Mouse (Mus musculus) neural tube, embryonic 10.5 days (tissue): ENCODE results near the gene Gm10518.
"Not testable (repeated sequence)": the region's sequence is repeated elsewhere in the genome, so short reads cannot be mapped to it uniquely, and the experiment has no call there.

Experiments used
- DNase-seq: peaks from one replicate; pipeline ENCODE4 v3.0.0-alpha.2; 2017; ENCODE audit warnings: low spot score; ENCODE audit errors: extremely low spot score

The Gm10518 gene

GRCm38 (mm10) chr1:179802610-179803512 is at the start of gene Gm10518:
Gene Gm10518, plus strand, starts transcription at chr1:179803376.
- DNase-seq = peak; percentile 70

GRCm38 (mm10) chr1:179756477-179756876 is 46.7 kb upstream of the Gm10518 start:
- DNase-seq = no peak

GRCm38 (mm10) chr1:179760086-179760485 is 43.1 kb upstream of the Gm10518 start:
- DNase-seq = no peak

GRCm38 (mm10) chr1:179760553-179760952 is 42.6 kb upstream of the Gm10518 start:
- DNase-seq = no peak

GRCm38 (mm10) chr1:179776831-179777230 is 26.3 kb upstream of the Gm10518 start:
- no peak for DNase-seq

GRCm38 (mm10) chr1:179784098-179784497 is 19.1 kb upstream of the Gm10518 start:
- DNase-seq = no peak

- DNase-seq = no peak
Measured at GRCm38 (mm10) chr1:179785502-179785901, 17.7 kb upstream of the Gm10518 start.

GRCm38 (mm10) chr1:179787281-179787680 is 15.9 kb upstream of the Gm10518 start:
- DNase-seq = no peak

- no peak for DNase-seq
Measured at GRCm38 (mm10) chr1:179798794-179799193, 4.4 kb upstream of the Gm10518 start.

GRCm38 (mm10) chr1:179803513-179804139 is 450 bp downstream of the Gm10518 start, which contains the start of gene Ahctf1:
Gene Ahctf1, minus strand, starts transcription at chr1:179803680.
- peak; percentile 98 for DNase-seq

- no peak for DNase-seq
Measured at GRCm38 (mm10) chr1:179804140-179804881, 1.1 kb downstream of the Gm10518 start.

GRCm38 (mm10) chr1:179805751-179806150 is 2.6 kb downstream of the Gm10518 start:
- DNase-seq = no peak

- DNase-seq = no peak
Measured at GRCm38 (mm10) chr1:179807468-179807867, 4.3 kb downstream of the Gm10518 start.

GRCm38 (mm10) chr1:179808300-179808699 is 5.1 kb downstream of the Gm10518 start:
- DNase-seq = no peak

- DNase-seq = no peak
Measured at GRCm38 (mm10) chr1:179813385-179813784, 10.2 kb downstream of the Gm10518 start.

GRCm38 (mm10) chr1:179814616-179815015 is 11.4 kb downstream of the Gm10518 start:
- no peak for DNase-seq

GRCm38 (mm10) chr1:179818490-179819278 is 15.5 kb downstream of the Gm10518 start:
- DNase-seq = not testable (repeated sequence)

GRCm38 (mm10) chr1:179824549-179824948 is 21.4 kb downstream of the Gm10518 start:
- DNase-seq = no peak

GRCm38 (mm10) chr1:179828051-179828450 is 24.9 kb downstream of the Gm10518 start:
- no peak for DNase-seq

GRCm38 (mm10) chr1:179828900-179829299 is 25.7 kb downstream of the Gm10518 start:
- DNase-seq = no peak

GRCm38 (mm10) chr1:179832710-179833240 is 29.6 kb downstream of the Gm10518 start:
- DNase-seq = no peak
